Mouse (Mus musculus) erythroid progenitor cell, adult 5-6 weeks (primary cell): ENCODE data around the gene Chd3. TPM values are rescaled to one million over a fixed set of nuclear protein-coding genes. Genes with fewer than 3 reads are reported as not detected.
"Not testable (repeated sequence)": the region's sequence is repeated elsewhere in the genome, so short reads cannot be mapped to it uniquely, and the experiment has no call there.

Experiments
- ATAC-seq: replicated peaks from 2 replicates; pipeline ENCODE4 v1.8.0; 2016; ENCODE audit warnings: moderate number of reproducible peaks, mild to moderate bottlenecking, moderate TSS enrichment, inconsistent platforms; ENCODE audit not compliant: poor library complexity, low FRiP score, severe bottlenecking
- total RNA-seq, 2 experiments: library from RNA; stranded (forward) in 1 of 2; stranded (reverse) in 1 of 2; fragments of 150-400 nt in 1 of 2; fragments of 186-747, 209-891 nt in 1 of 2; gene quantifications; 2 replicates each; pipeline versions ENCODE4 v1.2.3 to v1.2.4; 2015 to 2017; ENCODE audit warnings: low replicate concordance in 2 of 2

Chd3 gene
- total RNA-seq, 2 experiments from 2014 or later: 19.5 to 21.0 TPM

GRCm38 (mm10) chr11:69327157-69327442 lies 42.1 kb downstream of the Chd3 start:
- no peak for ATAC-seq

GRCm38 (mm10) chr11:69326408-69327156 lies 42.6 kb downstream of the Chd3 start:
- no peak for ATAC-seq

GRCm38 (mm10) chr11:69325628-69326407 lies 43.4 kb downstream of the Chd3 start, which contains the start of gene Kcnab3:
Gene Kcnab3 (plus strand): TSS chr11:69326258.
- peak; percentile 77 for ATAC-seq

GRCm38 (mm10) chr11:69324749-69325148 lies 44.5 kb downstream of the Chd3 start:
- no peak for ATAC-seq

- peak; percentile 89 for ATAC-seq
Observed at GRCm38 (mm10) chr11:69323667-69324111, 45.5 kb downstream of the Chd3 start, which contains the start of the genes Cntrob and Trappc1. Gene Cntrob (minus strand): TSS chr11:69323775. Gene Trappc1 (plus strand): TSS chr11:69323980.

GRCm38 (mm10) chr11:69322693-69323471 lies 46.3 kb downstream of the Chd3 start:
- ATAC-seq: 0 out of 2 replicates have a peak, but pooled peaks have one; percentile 0

GRCm38 (mm10) chr11:69322010-69322409 lies 47.2 kb downstream of the Chd3 start:
- ATAC-seq: no peak

GRCm38 (mm10) chr11:69321580-69321979 lies 47.6 kb downstream of the Chd3 start:
- no peak for ATAC-seq

GRCm38 (mm10) chr11:69318000-69318399 lies 51.2 kb downstream of the Chd3 start:
- not testable (repeated sequence) for ATAC-seq

GRCm38 (mm10) chr11:69316361-69316760 lies 52.8 kb downstream of the Chd3 start:
- peak; percentile 70 for ATAC-seq

GRCm38 (mm10) chr11:69311266-69311665 lies 57.9 kb downstream of the Chd3 start:
- ATAC-seq: no peak

GRCm38 (mm10) chr11:69306039-69306438 lies 63.2 kb downstream of the Chd3 start:
- no peak for ATAC-seq

GRCm38 (mm10) chr11:69305291-69305690 lies 63.9 kb downstream of the Chd3 start:
- ATAC-seq: no peak

- no peak for ATAC-seq
Observed at GRCm38 (mm10) chr11:69302817-69303216, 66.4 kb downstream of the Chd3 start.

GRCm38 (mm10) chr11:69298231-69298630 lies 71.0 kb downstream of the Chd3 start:
- ATAC-seq: no peak

- ATAC-seq: no peak
Observed at GRCm38 (mm10) chr11:69297799-69298198, 71.4 kb downstream of the Chd3 start.

GRCm38 (mm10) chr11:69295286-69295685 lies 73.9 kb downstream of the Chd3 start:
- no peak for ATAC-seq
